Mouse (Mus musculus) midbrain, embryonic 14.5 days (tissue): ENCODE measurements around the gene Rasgrp1. TPM values are rescaled to one million over a fixed set of nuclear protein-coding genes. Genes with fewer than 3 reads are reported as not detected.

Experiments used
- ATAC-seq: fragments of 200-750 bp; cut with Nextera tagmentation; 2 replicates; pipeline ENCODE4 v1.8.0; 2017; ENCODE audit warnings: moderate number of reproducible peaks, moderate library complexity; ENCODE audit not compliant: low FRiP score, low TSS enrichment
- DNase-seq: peaks from one replicate; pipeline ENCODE4 v3.0.0-alpha.2; 2015
- H3K27ac ChIP-seq: fragments of 300-500 bp; sonication (generic); replicated peaks from 2 replicates; pipeline ENCODE4 v1.5.1; 2014; ENCODE audit warnings: mild to moderate bottlenecking, low read depth, low read length, moderate library complexity
- H3K27me3 ChIP-seq: fragments of 300-500 bp; sonication (generic); 2 replicates; pipeline ENCODE4 v1.6.1; 2014; ENCODE audit warnings: low read length, control low read depth, mixed read lengths; ENCODE audit not compliant: control insufficient read depth, insufficient read depth
- H3K36me3 ChIP-seq: fragments of 300-500 bp; sonication (generic); 2 replicates; pipeline ENCODE4 v1.6.1; 2014; ENCODE audit warnings: low read length, control low read depth; ENCODE audit not compliant: control insufficient read depth, insufficient read depth
- H3K4me1 ChIP-seq: fragments of 300-500 bp; sonication (generic); 2 replicates; pipeline ENCODE4 v1.6.1; 2014; ENCODE audit warnings: mild to moderate bottlenecking, antibody characterized with exemption, low read length, control low read depth; ENCODE audit not compliant: control insufficient read depth, insufficient read depth
- H3K4me2 ChIP-seq: fragments of 300-500 bp; sonication (generic); 2 replicates; pipeline ENCODE4 v1.6.1; 2014; ENCODE audit warnings: mild to moderate bottlenecking, low read length, moderate library complexity
- H3K4me3 ChIP-seq: fragments of 300-500 bp; sonication (generic); replicated peaks from 2 replicates; pipeline ENCODE4 v1.5.1; 2014; ENCODE audit warnings: low read depth, low read length
- H3K9ac ChIP-seq: fragments of 300-500 bp; sonication (generic); replicated peaks from 2 replicates; pipeline ENCODE4 v1.6.1; 2014; ENCODE audit warnings: mild to moderate bottlenecking, low read length, moderate library complexity
- H3K9me3 ChIP-seq: fragments of 300-500 bp; sonication (generic); 2 replicates; pipeline ENCODE4 v1.6.1; 2016; ENCODE audit warnings: low read length, control low read depth, mixed read lengths; ENCODE audit not compliant: control insufficient read depth
- WGBS: fragments of 180-500 bp; shearing (Covaris S2); extraction: QIAGEN DNeasy Blood & Tissue Kit; methylation state at CpG from one replicate; pipeline ENCODE4 v1.1.7; 2014; 5-methylcytosine and 5-hydroxymethylcytosine counted together
- polyA plus RNA-seq: library from polyadenylated mRNA; unstranded; fragments of >200 nt; fragmentation: Nextera tagmentation; extraction: Ambion mirVana; gene quantifications from 2 replicates; pipeline ENCODE4 v1.2.1, GENCODE M21; 2014

Rasgrp1 gene
- polyA plus RNA-seq, 1 experiment from 2014 or later = 1.8 TPM

DNA sequence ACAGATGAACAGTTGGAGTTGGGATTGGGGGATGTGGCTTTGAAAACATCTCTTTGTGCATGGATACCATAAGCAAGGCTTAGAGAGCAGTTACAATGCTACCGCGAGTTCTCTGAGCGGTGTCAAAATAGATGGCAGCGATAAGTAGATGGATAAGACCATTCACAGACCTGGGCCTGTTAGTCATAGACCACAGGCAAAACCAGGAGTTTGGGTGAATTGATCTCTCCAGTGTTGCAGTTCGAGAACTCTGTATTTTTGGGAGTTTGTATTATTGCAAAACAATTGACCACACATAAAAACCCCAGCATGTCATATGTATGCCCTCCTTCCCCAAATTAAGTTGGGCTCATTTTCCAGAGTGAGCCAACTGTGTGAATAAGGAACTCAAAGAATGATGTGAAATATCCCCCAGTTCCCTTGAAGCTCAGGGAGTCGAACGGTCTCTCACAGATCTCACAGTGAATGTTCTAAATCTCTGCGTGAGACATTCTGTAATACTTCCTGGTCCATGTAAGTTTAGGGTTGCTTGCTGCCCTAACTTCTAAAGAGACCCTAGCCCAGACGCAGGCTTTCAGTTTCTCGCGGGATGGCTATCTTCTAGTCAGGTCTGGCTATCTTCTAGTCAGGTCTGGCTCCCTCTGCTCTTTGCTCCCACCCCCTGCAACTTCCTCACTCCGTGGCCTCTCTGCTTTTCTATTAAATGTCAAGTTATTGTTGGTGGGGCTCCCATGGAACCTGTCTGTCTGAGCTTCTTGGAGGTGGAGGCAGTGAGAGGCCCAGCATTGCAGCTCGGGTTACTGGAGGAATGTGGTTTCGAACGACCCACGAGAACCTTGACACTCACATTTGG is 43.0 kb downstream of the Rasgrp1 start:
- DNase-seq (no peak), ATAC-seq (no peak)
- Histone ChIP-seq H3K4me1 (no peaks in the 10 kb centered on the region), H3K9ac (no peak overlapping the region), H3K27ac (no peak overlapping the region), H3K36me3 (no peaks in the 10 kb centered on the region), H3K4me2 (no peak overlapping the region), H3K27me3 (no peaks in the 10 kb centered on the region), H3K9me3 (no peaks in the 10 kb centered on the region), H3K4me3 (no peak overlapping the region)
- WGBS = 89% methylated on average over 16 of the region's 16 CpGs

GRCm38 (mm10) chr2:117288291-117288690 is 54.5 kb downstream of the Rasgrp1 start:
- Histone ChIP-seq H3K27me3 (no peaks in the 10 kb centered on the region), H3K9ac (no peak overlapping the region), H3K36me3 (no peaks in the 10 kb centered on the region), H3K9me3 (no peaks in the 10 kb centered on the region), H3K4me2 (no peak overlapping the region), H3K4me1 (no peaks in the 10 kb centered on the region), H3K4me3 (no peak overlapping the region), H3K27ac (no peak overlapping the region)
- DNase-seq (no peak), ATAC-seq (no peak)
- WGBS = 88% methylated on average over 7 of the region's 7 CpGs

DNA sequence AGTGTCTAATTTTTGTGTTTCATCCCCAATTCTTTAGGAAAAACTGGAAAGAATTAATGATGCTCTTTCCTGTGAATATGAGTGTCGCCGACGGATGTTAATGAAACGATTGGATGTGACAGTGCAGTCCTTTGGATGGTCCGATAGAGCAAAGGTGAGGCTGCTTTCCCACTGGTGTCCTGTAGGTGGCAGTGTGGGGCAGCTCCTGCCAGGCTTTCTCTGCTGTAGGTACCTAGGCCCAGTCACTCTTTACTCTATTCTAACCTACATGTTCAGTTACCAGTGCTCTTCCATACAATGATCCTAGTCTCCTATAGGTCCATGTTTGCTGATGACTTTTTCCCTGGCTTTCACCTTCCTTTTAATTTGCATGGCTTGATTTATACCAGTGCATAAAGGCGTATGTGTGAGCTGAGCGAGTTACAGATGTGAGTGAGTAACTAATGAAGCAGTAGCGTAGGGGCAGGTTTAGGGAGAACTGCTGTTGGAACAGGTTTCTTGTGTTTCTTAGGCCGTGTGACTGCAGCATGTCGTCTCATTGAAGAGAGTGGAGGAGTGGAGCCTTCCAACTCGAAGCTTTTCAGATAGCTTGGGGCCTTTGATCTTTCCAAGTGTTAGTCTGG is 78.9 kb downstream of the Rasgrp1 start:
- peak; percentile 60 for ATAC-seq
- peaks cover 46% of the 10 kb centered on the region for H3K36me3 ChIP-seq
- 74% methylated on average over 11 of the region's 11 CpGs for WGBS

DNA sequence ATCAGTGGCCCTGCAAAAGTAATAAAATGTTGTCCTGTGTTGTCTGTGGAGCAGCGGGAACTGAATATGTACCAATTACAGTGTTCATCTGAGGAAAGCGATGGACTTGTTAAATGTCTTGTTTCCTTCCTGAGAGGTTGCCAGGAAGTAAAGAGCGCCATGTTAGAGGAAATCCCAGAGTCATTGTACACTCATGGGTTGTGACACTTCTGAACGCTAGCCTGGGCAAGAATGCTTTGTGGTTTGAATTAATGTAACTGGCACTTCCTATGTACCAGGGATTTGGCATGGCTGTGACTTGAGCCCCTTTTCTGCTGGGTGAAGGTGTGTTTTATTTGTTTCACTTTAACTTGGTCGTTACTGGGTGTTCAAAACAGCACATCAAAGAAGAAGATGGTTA is 80.6 kb downstream of the Rasgrp1 start:
- Histone ChIP-seq H3K4me2 (no peak overlapping the region), H3K27ac (no peak overlapping the region), H3K27me3 (no peaks in the 10 kb centered on the region), H3K4me3 (no peak overlapping the region), H3K9me3 (no peaks in the 10 kb centered on the region), H3K36me3 (peaks cover 38% of the 10 kb centered on the region), H3K9ac (no peak overlapping the region), H3K4me1 (no peaks in the 10 kb centered on the region)
- DNase-seq = no peak
- 91% methylated on average over 5 of the region's 5 CpGs for WGBS
- ATAC-seq = no peak

More for the DNA sequence above, 78.9 kb downstream of the Rasgrp1 start:
- DNase-seq = peak; percentile 78
- no peak overlapping the region for H3K9ac ChIP-seq
- no peaks in the 10 kb centered on the region for H3K4me1 ChIP-seq
- H3K27me3 ChIP-seq = no peaks in the 10 kb centered on the region
- H3K9me3 ChIP-seq = no peaks in the 10 kb centered on the region
- no peak overlapping the region for H3K4me3 ChIP-seq
- H3K27ac ChIP-seq = no peak overlapping the region
- no peak overlapping the region for H3K4me2 ChIP-seq

- ATAC-seq = no peak
- Histone ChIP-seq H3K9ac (no peak overlapping the region), H3K27me3 (no peaks in the 10 kb centered on the region), H3K36me3 (peaks cover 19% of the 10 kb centered on the region), H3K4me1 (no peaks in the 10 kb centered on the region), H3K4me3 (no peak overlapping the region), H3K9me3 (no peaks in the 10 kb centered on the region), H3K4me2 (no peak overlapping the region), H3K27ac (no peak overlapping the region)
- 84% methylated on average over 1 of the region's 1 CpGs for WGBS
- no peak for DNase-seq
Measured at GRCm38 (mm10) chr2:117257617-117258016, 85.2 kb downstream of the Rasgrp1 start.

GRCm38 (mm10) chr2:117255415-117255814 is 87.4 kb downstream of the Rasgrp1 start:
- H3K27ac ChIP-seq = no peak overlapping the region
- ATAC-seq (no peak), DNase-seq (no peak)
- WGBS = 85% methylated on average over 2 of the region's 2 CpGs
- H3K4me1 ChIP-seq = peaks cover 10% of the 10 kb centered on the region
- H3K36me3 ChIP-seq = peaks cover 13% of the 10 kb centered on the region
- no peaks in the 10 kb centered on the region for H3K9me3 ChIP-seq
- no peak overlapping the region for H3K9ac ChIP-seq
- H3K27me3 ChIP-seq = no peaks in the 10 kb centered on the region
- H3K4me2 ChIP-seq = no peak overlapping the region
- no peak overlapping the region for H3K4me3 ChIP-seq

- peak; percentile 74; the same call in 1 of the 2 replicates for ATAC-seq
- no peaks in the 10 kb centered on the region for H3K27me3 ChIP-seq
- no peaks in the 10 kb centered on the region for H3K36me3 ChIP-seq
- H3K9ac ChIP-seq = peak overlapping the region; percentile 89
- WGBS = under 1% methylated on average over 24 of the region's 24 CpGs
- H3K9me3 ChIP-seq = no peaks in the 10 kb centered on the region
- H3K4me1 ChIP-seq = peaks cover 11% of the 10 kb centered on the region
- peak overlapping the region; percentile 94 for H3K27ac ChIP-seq
- peak overlapping the region; percentile 83 for H3K4me3 ChIP-seq
- no peak for DNase-seq
- H3K4me2 ChIP-seq = peak overlapping the region; percentile 54
Measured at GRCm38 (mm10) chr2:117250001-117250510, 92.7 kb downstream of the Rasgrp1 start.

DNA sequence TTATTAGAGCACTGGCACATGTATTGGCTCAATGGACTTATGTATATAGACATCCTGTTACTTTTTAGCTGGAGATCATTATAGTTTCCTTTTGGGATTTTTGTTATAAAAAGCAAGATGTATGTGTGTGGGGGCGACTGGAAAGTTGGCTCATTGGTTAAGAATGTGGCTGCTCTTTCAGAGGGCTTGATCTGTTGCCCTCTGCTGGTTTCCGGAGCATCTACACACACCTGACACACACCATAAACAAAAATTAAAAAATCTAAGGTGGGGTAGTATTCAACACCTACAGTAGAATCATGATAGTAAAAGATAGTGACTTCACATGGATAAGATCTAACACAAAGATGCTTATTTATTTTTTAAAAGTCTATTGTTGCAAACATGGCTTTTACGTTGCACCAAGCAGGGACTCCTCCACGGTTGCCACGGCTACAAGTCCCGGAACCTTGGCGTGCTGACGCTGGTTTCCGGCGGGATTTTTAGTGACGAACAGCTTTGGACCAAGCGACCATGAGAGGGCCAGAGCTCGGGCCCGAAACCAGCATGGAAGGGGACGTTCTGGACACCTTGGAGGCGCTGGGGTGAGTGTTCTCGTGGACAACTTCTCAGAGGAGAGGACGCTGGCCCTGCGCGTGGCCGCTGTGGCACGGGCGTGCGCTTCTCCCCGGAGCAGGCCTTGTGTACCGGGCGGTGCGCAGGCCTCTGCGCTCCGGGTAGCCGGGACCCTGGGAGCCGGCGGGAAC is 93.4 kb downstream of the Rasgrp1 start, which contains the start of gene Fam98b:
Gene Fam98b, plus strand, starts transcription at position 485 of the 746 bp plus-strand sequence.
- ATAC-seq (peak; percentile 96), DNase-seq (peak; percentile 97)
- Histone ChIP-seq H3K4me2 (peak within 1 kb of the TSS; percentile 54), H3K27ac (peak within 1 kb of the TSS; percentile 94), H3K4me1 (peaks cover 11% of the 10 kb centered on the region), H3K4me3 (peak within 1 kb of the TSS; percentile 83), H3K9ac (peak within 1 kb of the TSS; percentile 89), H3K9me3 (no peaks in the 10 kb centered on the region), H3K27me3 (no peaks in the 10 kb centered on the region), H3K36me3 (no peaks in the 10 kb centered on the region)
- under 1% methylated on average over 33 of the region's 33 CpGs for WGBS
